Mouse (Mus musculus): ENCODE results near the gene Gpt2. TPM values are rescaled to one million over a fixed set of nuclear protein-coding genes. Genes with fewer than 3 reads are reported as not detected.

Gene Gpt2
- polyA plus RNA-seq, 1 experiment = 156 TPM

DNA sequence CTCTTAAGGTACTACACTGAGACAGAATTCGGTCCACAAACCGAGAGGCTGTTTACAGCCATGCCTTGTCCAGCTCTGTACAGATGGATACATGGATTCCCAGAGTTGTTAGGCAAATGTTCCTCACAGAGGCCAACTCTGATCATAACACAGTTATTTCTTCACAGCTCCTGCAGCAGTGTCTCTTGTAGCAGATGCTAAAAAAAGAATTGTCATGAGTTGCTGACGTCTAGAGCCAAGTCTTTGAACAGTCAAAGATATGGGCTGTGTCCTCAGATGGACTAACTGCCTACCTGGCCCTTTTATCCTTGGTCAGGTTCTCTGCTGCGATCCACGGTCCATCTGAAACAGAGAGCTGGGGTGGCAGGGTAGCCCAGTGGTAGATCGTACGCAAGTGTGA, 31.7 kb downstream of the Gpt2 start:
- Histone ChIP-seq H3ac (ENCODE audit: control insufficient read depth, insufficient read length) (no peak overlapping the region), H3K79me2 (ENCODE audit: control insufficient read depth, insufficient read depth) (no peaks in the 10 kb centered on the region), H3K27me3 (ENCODE audit: control insufficient read depth, insufficient read depth, insufficient read length) (no peaks in the 10 kb centered on the region), H3K36me3 (ENCODE audit: control insufficient read depth, insufficient read depth) (peaks cover 79% of the 10 kb centered on the region), H3K4me2 (ENCODE audit: low read depth) (no peak overlapping the region), H3K4me3 (no peak overlapping the region)
- TF ChIP-seq SRF (IDR thresholded peaks at IDR 0.05; ENCODE audit: control insufficient read depth, insufficient read length, low read depth) (no peak), E2F4 (IDR thresholded peaks at IDR 0.05; ENCODE audit: insufficient read depth) (no peak), POLR2AphosphoS2 (IDR thresholded peaks at IDR 0.05; ENCODE audit: insufficient read length, low read depth) (no peak), TCF12 (IDR thresholded peaks at IDR 0.05; ENCODE audit: insufficient read depth, poor library complexity, severe bottlenecking) (no peak), USF1 (IDR thresholded peaks at IDR 0.05; ENCODE audit: low read depth) (no peak), POLR2A (IDR thresholded peaks at IDR 0.05; ENCODE audit: insufficient read length, low read depth) (no peak), MYOG (IDR thresholded peaks at IDR 0.05; ENCODE audit: control insufficient read depth in 1 of 3, insufficient read depth in 1 of 3, insufficient read length in 2 of 3, low read depth in 2 of 3) (no peak), MAX (IDR thresholded peaks at IDR 0.05; ENCODE audit: low read depth) (no peak)

- H3K4me3 ChIP-seq = no peak overlapping the region
- H3K36me3 ChIP-seq (ENCODE audit: control insufficient read depth, insufficient read depth) = peaks cover 63% of the 10 kb centered on the region
- no peak overlapping the region for H3ac ChIP-seq (ENCODE audit: control insufficient read depth, insufficient read length)
- TF ChIP-seq E2F4 (IDR thresholded peaks at IDR 0.05; ENCODE audit: insufficient read depth) = no peak
- TF ChIP-seq POLR2AphosphoS2 (IDR thresholded peaks at IDR 0.05; ENCODE audit: insufficient read length, low read depth) = peak; percentile 20
- TF ChIP-seq TCF12 (IDR thresholded peaks at IDR 0.05; ENCODE audit: insufficient read depth, poor library complexity, severe bottlenecking) = no peak
- no peak for TF ChIP-seq MYOG (IDR thresholded peaks at IDR 0.05; ENCODE audit: control insufficient read depth in 1 of 3, insufficient read depth in 1 of 3, insufficient read length in 2 of 3, low read depth in 2 of 3)
- no peaks in the 10 kb centered on the region for H3K79me2 ChIP-seq (ENCODE audit: control insufficient read depth, insufficient read depth)
- no peak overlapping the region for H3K4me2 ChIP-seq (ENCODE audit: low read depth)
- no peaks in the 10 kb centered on the region for H3K27me3 ChIP-seq (ENCODE audit: control insufficient read depth, insufficient read depth, insufficient read length)
These were observed 33.7 kb downstream of the Gpt2 start for GRCm38 (mm10) chr8:85526105-85526504.

GRCm38 (mm10) chr8:85528959-85529358, 36.6 kb downstream of the Gpt2 start:
- H3ac ChIP-seq (ENCODE audit: control insufficient read depth, insufficient read length) = no peak overlapping the region
- TF ChIP-seq POLR2AphosphoS2 (IDR thresholded peaks at IDR 0.05; ENCODE audit: insufficient read length, low read depth) = peak; percentile 58
- no peak for TF ChIP-seq TCF3 (IDR thresholded peaks at IDR 0.05; ENCODE audit: insufficient read length, low read depth)
- TF ChIP-seq USF1 (IDR thresholded peaks at IDR 0.05; ENCODE audit: low read depth) = peak; percentile 13
- no peak for TF ChIP-seq E2F4 (IDR thresholded peaks at IDR 0.05; ENCODE audit: insufficient read depth)
- TF ChIP-seq POLR2A (IDR thresholded peaks at IDR 0.05; ENCODE audit: insufficient read length, low read depth) = peak; percentile 7
- no peak overlapping the region for H3K4me2 ChIP-seq (ENCODE audit: low read depth)
- no peak overlapping the region for H3K4me3 ChIP-seq
- peaks cover 35% of the 10 kb centered on the region for H3K36me3 ChIP-seq (ENCODE audit: control insufficient read depth, insufficient read depth)
- H3K79me2 ChIP-seq (ENCODE audit: control insufficient read depth, insufficient read depth) = no peaks in the 10 kb centered on the region
- H3K27me3 ChIP-seq (ENCODE audit: control insufficient read depth, insufficient read depth, insufficient read length) = no peaks in the 10 kb centered on the region

DNA sequence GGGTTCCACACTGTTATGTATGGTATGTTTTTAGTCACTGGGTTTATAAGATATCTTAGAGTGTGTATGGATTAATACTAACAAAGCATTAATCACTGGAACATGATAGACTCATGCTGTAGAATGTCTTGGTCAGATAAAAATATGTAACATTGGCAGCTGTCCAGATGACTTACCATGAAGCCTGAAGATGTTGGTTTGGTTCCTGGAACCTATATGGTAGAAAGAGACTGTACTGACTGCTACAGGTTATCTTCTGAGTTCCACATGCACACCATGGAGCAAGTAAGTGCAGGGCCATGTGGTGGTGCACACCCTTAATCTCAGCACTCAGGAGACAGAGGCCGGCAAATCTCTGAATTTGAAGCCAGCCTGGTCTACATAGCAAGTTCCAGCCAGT, 38.3 kb downstream of the Gpt2 start:
- Histone ChIP-seq H3K27me3 (ENCODE audit: control insufficient read depth, insufficient read depth, insufficient read length) (no peaks in the 10 kb centered on the region), H3K79me2 (ENCODE audit: control insufficient read depth, insufficient read depth) (no peaks in the 10 kb centered on the region), H3K4me2 (ENCODE audit: low read depth) (no peak overlapping the region), H3ac (ENCODE audit: control insufficient read depth, insufficient read length) (no peak overlapping the region), H3K4me3 (no peak overlapping the region), H3K36me3 (ENCODE audit: control insufficient read depth, insufficient read depth) (peaks cover 23% of the 10 kb centered on the region)
- no peak for TF ChIP-seq SRF (IDR thresholded peaks at IDR 0.05; ENCODE audit: control insufficient read depth, insufficient read length, low read depth)
- TF ChIP-seq POLR2A (IDR thresholded peaks at IDR 0.05; ENCODE audit: insufficient read length, low read depth) = no peak
- no peak for TF ChIP-seq POLR2AphosphoS2 (IDR thresholded peaks at IDR 0.05; ENCODE audit: insufficient read length, low read depth)

GRCm38 (mm10) chr8:85531471-85531870, 39.1 kb downstream of the Gpt2 start:
- H3K4me3 ChIP-seq = no peak overlapping the region

GRCm38 (mm10) chr8:85532843-85533242, 40.5 kb downstream of the Gpt2 start:
- no peaks in the 10 kb centered on the region for H3K27me3 ChIP-seq (ENCODE audit: control insufficient read depth, insufficient read depth, insufficient read length)
- H3K36me3 ChIP-seq (ENCODE audit: control insufficient read depth, insufficient read depth) = peaks cover 23% of the 10 kb centered on the region
- TF ChIP-seq MYOG (IDR thresholded peaks at IDR 0.05; ENCODE audit: control insufficient read depth in 1 of 3, insufficient read depth in 1 of 3, insufficient read length in 2 of 3, low read depth in 2 of 3) (no peak), MAX (IDR thresholded peaks at IDR 0.05; ENCODE audit: low read depth) (no peak), POLR2A (IDR thresholded peaks at IDR 0.05; ENCODE audit: insufficient read length, low read depth) (no peak), USF1 (IDR thresholded peaks at IDR 0.05; ENCODE audit: low read depth) (no peak), REST (IDR thresholded peaks at IDR 0.05; ENCODE audit: insufficient read depth, insufficient read length) (no peak), TCF12 (IDR thresholded peaks at IDR 0.05; ENCODE audit: insufficient read depth, poor library complexity, severe bottlenecking) (no peak), SRF (IDR thresholded peaks at IDR 0.05; ENCODE audit: control insufficient read depth, insufficient read length, low read depth) (no peak), TCF3 (IDR thresholded peaks at IDR 0.05; ENCODE audit: insufficient read length, low read depth) (no peak), MYOD1 (IDR thresholded peaks at IDR 0.05; ENCODE audit: control insufficient read depth in 1 of 3, insufficient read length in 2 of 3, low read depth in 2 of 3) (no peak), CEBPB (IDR thresholded peaks at IDR 0.05; ENCODE audit: insufficient read depth, poor library complexity, severe bottlenecking) (no peak), E2F4 (IDR thresholded peaks at IDR 0.05; ENCODE audit: insufficient read depth) (no peak), POLR2AphosphoS2 (IDR thresholded peaks at IDR 0.05; ENCODE audit: insufficient read length, low read depth) (no peak)
- H3K79me2 ChIP-seq (ENCODE audit: control insufficient read depth, insufficient read depth) = no peaks in the 10 kb centered on the region
- no peak overlapping the region for H3ac ChIP-seq (ENCODE audit: control insufficient read depth, insufficient read length)
- no peak overlapping the region for H3K4me2 ChIP-seq (ENCODE audit: low read depth)
- H3K4me3 ChIP-seq = no peak overlapping the region

More at GRCm38 (mm10) chr8:85531471-85531870, 39.1 kb downstream of the Gpt2 start:
- Histone ChIP-seq H3ac (ENCODE audit: control insufficient read depth, insufficient read length) (no peak overlapping the region), H3K79me2 (ENCODE audit: control insufficient read depth, insufficient read depth) (no peaks in the 10 kb centered on the region), H3K36me3 (ENCODE audit: control insufficient read depth, insufficient read depth) (peaks cover 23% of the 10 kb centered on the region), H3K4me2 (ENCODE audit: low read depth) (no peak overlapping the region), H3K27me3 (ENCODE audit: control insufficient read depth, insufficient read depth, insufficient read length) (no peaks in the 10 kb centered on the region)
- TF ChIP-seq CEBPB (IDR thresholded peaks at IDR 0.05; ENCODE audit: insufficient read depth, poor library complexity, severe bottlenecking) = no peak
- no peak for TF ChIP-seq MAX (IDR thresholded peaks at IDR 0.05; ENCODE audit: low read depth)
- TF ChIP-seq TCF3 (IDR thresholded peaks at IDR 0.05; ENCODE audit: insufficient read length, low read depth) = no peak
- no peak for TF ChIP-seq MYOD1 (IDR thresholded peaks at IDR 0.05; ENCODE audit: control insufficient read depth in 1 of 3, insufficient read length in 2 of 3, low read depth in 2 of 3)
- TF ChIP-seq TCF12 (IDR thresholded peaks at IDR 0.05; ENCODE audit: insufficient read depth, poor library complexity, severe bottlenecking) = no peak
- TF ChIP-seq E2F4 (IDR thresholded peaks at IDR 0.05; ENCODE audit: insufficient read depth) = no peak
- TF ChIP-seq SRF (IDR thresholded peaks at IDR 0.05; ENCODE audit: control insufficient read depth, insufficient read length, low read depth) = no peak
